Mouse (Mus musculus) spleen, adult 12 weeks (tissue): ENCODE data around the gene Hoxb3.

Source experiments
- DNase-seq: peaks from one replicate; pipeline ENCODE4 v3.0.0; 2022; ENCODE audit warnings: low spot score

The Hoxb3 gene

GRCm38 (mm10) chr11:96352691-96353521 lies 29.8 kb downstream of the Hoxb3 start:
- no peak for DNase-seq

- no peak for DNase-seq
Observed at GRCm38 (mm10) chr11:96353522-96353841, 30.4 kb downstream of the Hoxb3 start.

- DNase-seq = no peak
Observed at GRCm38 (mm10) chr11:96353939-96354338, 30.8 kb downstream of the Hoxb3 start.

GRCm38 (mm10) chr11:96354376-96354775 lies 31.2 kb downstream of the Hoxb3 start:
- DNase-seq = no peak

- no peak for DNase-seq
Observed at GRCm38 (mm10) chr11:96354801-96355311, 31.7 kb downstream of the Hoxb3 start.

- DNase-seq = no peak
Observed at GRCm38 (mm10) chr11:96363807-96364206, 40.7 kb downstream of the Hoxb3 start.

- DNase-seq = no peak
Observed at GRCm38 (mm10) chr11:96365441-96366091, 42.4 kb downstream of the Hoxb3 start, which contains the start of gene Hoxb1. Hoxb1 (plus strand) TSS chr11:96365752.

- DNase-seq = no peak
Observed at GRCm38 (mm10) chr11:96366092-96367041, 43.2 kb downstream of the Hoxb3 start.

GRCm38 (mm10) chr11:96367141-96367540 lies 44.0 kb downstream of the Hoxb3 start:
- no peak for DNase-seq

- DNase-seq = no peak
Observed at GRCm38 (mm10) chr11:96368686-96369085, 45.6 kb downstream of the Hoxb3 start.

GRCm38 (mm10) chr11:96369140-96369539 lies 46.0 kb downstream of the Hoxb3 start:
- DNase-seq = no peak

- no peak for DNase-seq
Observed at GRCm38 (mm10) chr11:96371726-96372125, 48.6 kb downstream of the Hoxb3 start.

GRCm38 (mm10) chr11:96372519-96372918 lies 49.4 kb downstream of the Hoxb3 start:
- no peak for DNase-seq

- no peak for DNase-seq
Observed at GRCm38 (mm10) chr11:96374810-96375209, 51.7 kb downstream of the Hoxb3 start.

GRCm38 (mm10) chr11:96383381-96383780 lies 60.3 kb downstream of the Hoxb3 start:
- DNase-seq = no peak

GRCm38 (mm10) chr11:96387635-96388034 lies 64.5 kb downstream of the Hoxb3 start:
- no peak for DNase-seq

GRCm38 (mm10) chr11:96396772-96397626 lies 73.9 kb downstream of the Hoxb3 start:
- no peak for DNase-seq
